Mouse (Mus musculus): Measurements from ENCODE around the gene Foxred1.

The Foxred1 gene

DNA sequence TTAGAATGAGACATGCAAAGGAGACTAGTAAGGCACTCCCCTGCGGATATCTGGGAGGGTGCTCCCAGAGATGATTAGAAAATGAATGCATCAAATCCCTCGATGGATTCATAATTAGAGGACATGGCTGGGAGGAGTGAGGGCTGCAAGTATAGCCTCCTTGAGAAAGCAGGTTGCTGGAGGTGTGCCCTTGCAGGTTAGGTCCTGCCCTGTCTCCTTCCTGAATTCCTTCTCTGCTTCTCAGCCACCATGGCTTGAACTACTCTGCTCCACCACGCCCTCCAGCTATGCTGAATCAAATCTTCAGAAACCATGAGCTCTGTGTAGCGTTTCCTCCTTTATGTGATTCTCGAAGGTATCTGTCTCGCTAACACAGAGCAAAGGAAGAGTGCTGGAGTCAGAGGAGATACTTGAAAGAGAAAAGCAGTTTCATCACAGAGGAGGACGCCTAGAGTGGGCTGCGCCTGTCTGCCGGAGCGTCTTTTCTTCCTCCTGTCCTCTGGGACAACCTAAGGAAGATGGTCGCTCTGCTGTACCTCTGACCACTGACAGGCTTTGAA, 17.8 kb downstream of the Foxred1 start:
- no peak for DNase-seq

DNA sequence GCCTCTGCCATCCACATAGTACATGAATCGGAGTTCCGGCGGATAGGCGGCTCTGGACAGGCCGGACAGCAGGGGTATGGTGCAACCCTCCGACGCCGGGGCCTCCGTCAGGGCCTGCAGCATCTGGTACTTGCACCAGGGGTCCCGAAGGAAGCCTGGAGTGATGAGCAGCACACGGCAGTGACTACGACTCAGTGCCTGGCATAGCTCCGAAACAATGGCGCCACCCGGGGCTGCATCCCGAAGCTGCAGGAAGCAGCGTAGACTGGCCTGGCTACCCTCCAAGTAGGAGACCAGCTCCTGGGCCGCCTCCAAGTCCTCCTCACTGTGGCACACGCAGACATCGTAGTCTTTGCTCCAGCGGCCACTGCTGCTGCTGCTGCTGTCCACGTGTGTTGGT, 22.2 kb downstream of the Foxred1 start:
- DNase-seq, result peak; percentile 40 to 42

DNA sequence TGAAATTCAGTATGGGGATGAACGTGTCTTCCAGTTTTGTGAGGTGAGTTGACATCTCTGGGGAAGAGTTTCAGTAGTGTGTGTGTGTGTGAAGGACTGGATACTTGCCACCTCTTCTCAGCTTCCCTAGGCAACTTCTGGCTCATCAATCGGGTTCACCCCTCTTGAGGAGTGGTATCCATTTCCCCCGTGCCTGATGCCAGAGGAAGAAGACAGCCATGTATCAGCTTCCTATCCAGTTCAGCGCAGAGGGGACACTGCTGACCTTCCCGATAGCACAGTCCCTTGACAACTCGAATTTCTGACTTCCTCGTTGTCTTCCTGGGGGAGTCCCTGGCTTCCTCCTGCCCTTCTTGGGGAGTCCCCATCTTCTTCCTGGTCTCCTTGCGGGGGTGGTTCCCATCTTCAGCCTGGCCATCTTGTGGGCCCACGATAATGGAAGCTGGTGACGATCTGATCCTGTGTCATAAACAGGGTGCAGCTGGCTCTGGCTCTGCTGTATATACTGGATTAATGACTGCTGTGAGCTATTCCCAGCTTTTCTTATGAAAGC, 23.4 kb downstream of the Foxred1 start:
- DNase-seq, result no peak

DNA sequence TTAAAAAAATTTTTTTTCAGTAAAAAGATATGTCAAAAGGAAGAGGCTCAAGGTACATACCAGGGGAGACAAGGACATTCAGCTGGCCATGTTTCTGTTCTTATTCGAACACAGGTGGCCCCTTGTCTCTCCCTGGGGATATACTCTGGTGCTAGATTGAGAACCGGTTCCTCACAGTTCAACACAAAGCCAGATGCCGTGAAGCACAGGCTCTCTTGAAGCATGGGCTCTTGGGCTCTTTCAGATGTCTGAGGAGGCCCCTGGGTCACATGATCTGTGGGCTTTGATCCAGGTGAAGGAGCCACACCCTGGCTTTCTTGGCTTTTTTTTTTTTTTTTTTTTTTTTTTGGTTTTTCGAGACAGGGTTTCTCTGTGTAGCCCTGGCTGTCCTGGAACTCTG, 24.4 kb downstream of the Foxred1 start:
- no peak for DNase-seq

DNA sequence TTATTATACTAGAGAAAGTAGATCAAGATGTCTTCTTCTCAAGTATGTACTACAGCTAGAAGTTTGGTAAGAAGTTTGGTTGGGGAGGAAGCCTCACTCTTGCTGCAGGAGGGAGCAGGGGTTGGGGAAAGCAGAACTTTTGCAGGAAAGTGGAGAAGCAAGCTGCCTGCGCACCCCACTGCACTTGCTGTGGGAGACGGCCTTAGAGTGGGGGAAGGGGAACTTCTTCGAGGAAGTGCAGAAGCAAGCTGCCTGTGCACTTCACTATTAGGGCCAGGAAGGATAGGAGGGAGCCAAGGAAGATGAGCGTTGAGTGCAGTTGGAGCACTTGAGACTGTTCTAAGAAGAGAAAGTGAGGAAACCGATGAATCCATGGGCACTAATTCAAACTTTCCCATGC, 27.5 kb downstream of the Foxred1 start:
- DNase-seq, result peak in 1 of 2 experiments; percentile 6

DNA sequence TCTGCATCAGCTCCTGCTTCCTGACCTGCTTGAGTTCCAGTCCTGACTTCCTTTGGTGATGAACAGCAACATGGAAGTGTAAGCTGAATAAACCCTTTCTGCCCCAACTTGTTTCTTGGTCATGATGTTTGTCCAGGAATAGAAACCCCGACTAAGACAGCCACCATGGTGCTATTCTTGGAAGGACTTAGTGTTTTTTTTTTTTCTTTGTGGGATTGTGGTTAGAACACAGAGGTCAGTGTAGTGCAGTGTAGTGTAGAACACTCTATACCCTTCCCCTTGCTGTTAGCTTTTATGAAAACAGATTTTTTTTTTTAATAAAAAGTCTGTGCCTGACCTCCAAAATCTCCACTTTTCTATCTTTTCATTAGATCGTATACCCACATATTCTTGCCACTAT, 28.0 kb downstream of the Foxred1 start:
- no peak for DNase-seq

DNA sequence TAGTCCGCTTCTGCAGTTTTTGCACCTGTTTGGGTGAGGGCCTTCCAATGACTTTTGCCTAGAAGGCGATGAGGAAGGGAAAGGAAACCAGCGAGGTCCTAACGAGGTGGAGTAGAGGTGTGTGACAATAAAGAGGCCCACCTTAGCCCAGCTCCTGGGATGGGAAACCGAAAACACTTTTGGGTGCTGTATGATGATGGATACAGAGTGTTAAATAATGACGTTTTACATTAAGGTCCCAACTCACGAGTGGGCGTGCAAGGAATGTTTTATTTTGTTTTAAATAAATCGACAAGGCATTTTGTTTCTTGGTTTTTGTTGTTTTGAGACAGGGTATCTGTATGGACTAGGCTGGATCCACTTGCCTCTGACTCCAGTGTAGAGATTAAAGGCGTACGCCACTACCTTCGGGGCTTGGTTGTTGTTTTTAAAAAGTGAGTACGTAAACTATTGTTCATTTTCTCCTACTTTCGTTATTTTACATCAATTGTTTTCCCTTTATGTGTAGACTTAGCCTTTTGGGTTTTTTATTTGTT, 34.7 kb downstream of the Foxred1 start:
- DNase-seq, result no peak

DNA sequence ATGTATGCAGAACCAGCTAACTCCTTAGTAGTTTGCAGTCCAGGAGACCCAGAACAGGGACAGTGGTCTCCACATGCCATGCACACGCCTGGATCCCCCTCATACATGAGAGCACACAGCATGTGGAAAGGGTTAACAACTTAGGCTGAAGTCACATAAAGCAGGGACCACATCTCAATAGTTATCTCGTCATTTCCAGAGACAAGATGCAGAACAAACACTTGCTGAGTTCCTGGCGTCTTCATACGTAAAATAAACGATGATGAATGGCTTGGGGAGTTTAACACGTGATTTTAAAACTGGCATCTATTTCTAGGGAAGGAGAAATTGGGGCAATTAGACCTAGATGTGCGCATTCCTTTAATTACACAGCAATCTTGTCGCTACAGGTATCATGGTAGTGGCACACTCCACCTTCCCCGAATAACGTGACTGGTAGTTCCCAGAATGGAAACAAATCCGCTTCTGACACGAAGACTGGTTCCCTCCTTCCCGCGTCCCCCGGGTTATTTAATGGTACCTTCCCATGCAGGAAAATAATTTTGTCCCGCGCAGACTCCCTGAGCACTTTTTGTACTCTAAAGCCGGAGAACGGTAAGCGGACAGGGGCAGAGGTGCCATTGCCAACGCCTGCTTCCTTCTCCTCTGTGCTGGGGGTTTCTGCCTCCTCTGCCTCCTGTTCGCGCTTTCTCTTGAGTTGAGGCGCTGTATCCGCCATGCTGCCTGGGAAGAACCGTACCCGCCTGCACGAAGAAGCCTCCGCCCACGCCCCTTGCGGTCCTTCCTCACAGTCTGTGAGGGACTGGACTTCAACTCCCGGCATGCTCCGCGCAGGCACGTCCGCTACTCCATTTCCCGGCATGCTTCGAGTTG, 35.4 kb downstream of the Foxred1 start, which contains the start of gene Dcps:
Dcps (minus strand) TSS at position 811 of the 873 bp plus-strand sequence.
- DNase-seq, result peak; percentile 95 to 96

DNA sequence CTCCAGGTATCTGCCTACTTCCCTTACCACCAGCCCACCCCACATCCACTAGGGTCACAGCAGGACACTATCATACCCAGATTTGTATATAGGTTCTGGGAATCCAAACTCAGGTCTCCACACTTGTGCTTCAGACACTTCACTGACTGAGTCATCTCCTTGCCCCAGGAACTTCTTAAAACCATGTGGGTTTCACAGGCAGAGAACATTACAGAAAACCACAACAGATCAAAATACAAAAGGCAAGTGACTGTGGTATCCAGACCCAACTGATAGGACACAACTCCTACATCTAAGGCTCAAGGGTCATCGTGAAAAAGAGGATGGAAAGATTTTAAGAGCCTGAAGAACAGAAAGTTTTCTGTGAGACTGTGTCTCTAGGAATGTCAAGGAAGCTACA, 37.5 kb downstream of the Foxred1 start:
- no peak for DNase-seq

DNA sequence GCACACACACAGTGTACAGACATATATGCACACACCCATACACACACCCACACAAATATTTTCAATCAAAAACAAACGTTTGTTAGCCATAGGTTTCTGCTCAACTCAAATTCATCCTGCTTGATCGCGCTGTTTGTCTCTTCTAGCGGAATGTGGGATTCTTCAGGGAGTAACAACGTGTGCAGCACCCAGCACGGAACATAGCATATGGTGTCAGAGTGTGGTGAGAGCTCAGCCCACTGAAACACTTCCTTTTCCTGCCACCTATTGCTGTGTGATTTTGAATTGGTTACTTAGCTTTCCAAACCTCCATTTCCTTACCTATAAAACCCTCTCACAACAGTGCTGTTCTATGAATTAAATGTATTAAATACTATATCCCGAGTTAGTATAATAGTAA, 40.8 kb downstream of the Foxred1 start:
- DNase-seq, result no peak

DNA sequence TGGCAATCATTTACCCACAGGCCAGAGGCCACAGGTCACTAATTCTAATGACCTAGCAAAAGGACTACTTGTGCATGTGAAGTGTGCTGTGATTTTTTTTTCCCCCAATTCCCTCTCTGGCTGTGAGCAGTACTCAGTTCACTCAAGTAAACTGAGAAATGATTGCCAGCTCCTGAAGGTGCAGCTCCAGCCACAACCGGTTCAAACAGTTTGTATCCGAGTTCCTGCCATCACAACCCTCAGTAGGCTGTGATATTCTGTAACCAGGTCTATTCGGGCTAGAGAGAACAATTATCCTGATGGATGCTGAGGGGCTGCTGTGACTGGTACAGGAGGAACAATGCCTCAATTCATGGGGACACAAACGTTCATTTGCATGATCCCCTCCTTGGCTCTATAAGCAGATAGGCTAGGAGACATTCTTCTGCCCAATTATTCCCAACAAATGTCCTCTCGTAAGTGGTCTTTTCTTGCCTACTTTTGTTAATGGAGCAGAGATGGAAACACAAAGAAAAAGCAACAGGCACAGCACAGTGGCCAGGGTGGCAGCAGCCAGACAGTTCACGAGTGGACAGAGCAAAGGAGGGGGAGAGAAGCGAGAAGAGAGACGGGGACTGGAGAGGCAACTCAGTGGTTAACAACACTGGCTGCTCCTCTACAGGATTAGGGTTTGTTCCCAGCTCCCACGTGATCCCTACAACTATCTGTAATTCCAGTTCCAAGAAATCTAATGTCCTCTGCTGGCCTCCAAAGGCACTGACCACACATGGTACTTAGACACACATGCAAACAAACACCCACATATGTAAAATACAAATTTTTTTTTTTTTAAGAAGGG, 43.8 kb downstream of the Foxred1 start:
- peak in 1 of 2 experiments; percentile 22 for DNase-seq

DNA sequence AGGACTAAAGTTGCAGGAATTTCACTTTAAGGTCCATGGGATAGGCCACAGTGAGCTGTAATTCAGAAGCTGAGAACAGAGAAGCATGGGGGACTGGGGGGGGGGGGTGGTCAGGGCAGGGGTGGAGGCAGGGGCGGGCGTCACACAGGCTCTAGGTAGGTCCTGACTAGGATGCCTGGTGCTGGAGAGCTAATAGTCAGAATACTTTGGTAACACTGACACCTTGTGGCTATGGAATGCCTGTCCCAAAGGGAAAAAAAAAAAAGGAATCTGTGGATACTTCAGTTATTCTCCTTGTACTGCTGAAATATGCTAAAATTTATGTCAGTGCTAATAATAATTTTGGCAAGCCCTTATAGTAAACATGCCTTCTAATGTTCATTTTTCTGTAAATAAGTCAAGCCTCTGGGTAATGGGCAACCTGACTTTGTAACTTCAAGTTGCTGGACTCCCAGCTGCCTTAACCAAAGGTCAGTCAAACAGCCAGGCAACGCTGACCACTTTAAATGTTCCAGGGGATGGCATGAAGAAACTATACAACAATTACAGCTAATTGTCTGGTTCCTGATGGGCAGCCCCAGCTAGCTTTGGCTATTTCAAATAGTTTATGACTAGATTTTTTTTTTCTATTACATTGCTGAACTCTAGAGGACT, 44.6 kb downstream of the Foxred1 start:
- peak in 1 of 2 experiments; percentile 43 for DNase-seq

DNA sequence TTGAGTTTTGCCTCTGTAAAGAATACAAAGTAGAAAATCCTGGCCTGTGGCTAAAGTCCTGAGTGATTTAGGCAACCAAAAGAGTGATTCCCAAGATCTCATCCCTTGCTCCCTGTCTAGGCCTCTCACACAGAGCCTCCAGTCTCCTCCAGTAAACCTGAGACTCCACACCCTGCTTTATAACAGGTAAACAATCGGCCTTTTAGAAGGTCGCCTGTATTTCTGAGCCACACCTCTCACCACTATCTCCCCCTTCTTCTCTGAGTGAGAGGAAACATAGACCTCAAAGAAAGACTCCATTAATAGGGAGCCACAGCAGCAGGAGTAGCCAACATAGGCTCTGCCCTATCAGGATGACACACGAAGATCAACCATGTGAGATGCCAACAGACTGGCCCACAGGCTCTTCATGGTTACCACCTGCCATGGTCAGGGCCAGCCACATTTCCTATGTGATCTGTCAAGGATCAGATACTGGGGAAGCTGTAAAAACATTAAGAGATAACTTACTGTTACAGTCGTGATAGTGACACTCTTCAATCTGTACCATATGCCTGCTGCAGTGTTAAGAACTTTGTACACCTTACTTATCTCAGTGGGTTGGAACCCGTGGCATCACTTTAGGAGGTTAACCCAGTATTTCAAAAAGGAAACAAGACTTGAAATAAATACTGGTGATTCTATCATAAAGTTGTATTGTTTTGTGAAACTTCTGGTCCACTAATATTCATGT, 46.5 kb downstream of the Foxred1 start:
- no peak for DNase-seq

DNA sequence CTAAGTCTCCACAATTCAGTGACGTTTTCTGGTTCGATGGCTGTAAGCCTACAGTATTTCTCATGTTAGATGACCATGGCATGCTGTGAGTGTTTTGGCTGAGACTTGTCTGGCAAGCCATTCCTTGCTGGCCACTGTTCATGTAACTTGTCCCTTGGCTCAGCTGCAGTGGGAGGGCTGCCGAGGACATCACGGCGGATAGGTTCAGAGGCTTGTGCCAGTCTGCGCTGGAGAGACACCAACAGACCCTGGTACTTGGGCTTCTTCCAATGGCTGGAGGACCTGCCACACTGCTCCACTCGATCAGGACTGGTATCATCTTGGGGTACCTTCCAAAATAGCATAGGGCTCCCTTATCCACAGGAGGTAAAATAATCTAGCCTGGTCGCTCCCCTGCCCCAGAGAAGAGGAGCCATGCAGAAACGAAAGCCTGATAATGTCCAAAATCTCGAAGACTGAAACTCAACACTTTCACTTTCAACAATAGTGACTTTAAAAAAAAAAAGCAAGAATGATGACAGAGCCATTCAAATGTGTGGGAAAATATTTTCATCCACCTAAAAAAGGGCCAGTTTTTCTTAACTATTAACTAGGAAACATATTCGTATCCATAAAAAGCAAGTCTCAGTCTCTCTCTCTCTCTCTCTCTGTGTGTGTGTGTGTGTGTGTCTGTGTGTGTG, 47.7 kb downstream of the Foxred1 start:
- DNase-seq, result no peak

DNA sequence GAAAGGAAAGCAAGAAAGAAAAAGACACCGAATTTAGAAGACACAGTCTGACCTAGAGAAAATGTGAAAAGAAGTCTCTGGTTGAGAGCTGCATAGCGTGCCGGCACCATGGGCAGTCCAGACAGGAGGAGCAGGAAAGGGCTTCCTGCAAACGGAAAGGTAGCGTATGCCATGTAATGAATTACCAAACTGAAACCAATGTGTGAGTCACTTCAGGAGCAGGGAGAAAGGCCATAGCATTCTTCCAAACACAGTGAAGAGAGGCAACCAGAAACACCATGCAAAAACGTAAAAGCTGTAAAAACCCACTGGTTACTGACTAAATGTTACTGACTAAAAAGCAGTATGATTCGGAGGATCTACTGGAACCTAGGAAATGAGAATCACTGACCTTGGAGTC, 49.1 kb downstream of the Foxred1 start:
- peak in 1 of 2 experiments; percentile 25 for DNase-seq

DNA sequence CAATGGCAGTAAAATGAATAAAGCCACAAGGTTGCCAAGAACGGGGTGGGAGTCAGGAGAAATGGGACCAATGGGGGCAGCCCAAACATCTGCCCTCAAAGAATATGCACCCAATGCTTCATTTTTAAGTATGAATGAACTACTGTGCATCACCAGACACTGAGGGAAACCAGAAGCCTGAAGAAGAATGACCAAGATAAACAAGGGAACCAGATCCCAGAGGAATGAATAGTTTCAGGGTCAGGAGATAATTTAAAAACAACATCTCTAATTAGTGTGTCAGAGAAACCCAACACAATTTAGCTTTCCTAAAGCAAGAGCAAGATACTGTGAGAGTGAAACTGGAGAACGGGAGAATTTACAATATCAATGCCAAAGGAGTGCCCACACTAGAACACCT, 50.2 kb downstream of the Foxred1 start:
- DNase-seq, result no peak

DNA sequence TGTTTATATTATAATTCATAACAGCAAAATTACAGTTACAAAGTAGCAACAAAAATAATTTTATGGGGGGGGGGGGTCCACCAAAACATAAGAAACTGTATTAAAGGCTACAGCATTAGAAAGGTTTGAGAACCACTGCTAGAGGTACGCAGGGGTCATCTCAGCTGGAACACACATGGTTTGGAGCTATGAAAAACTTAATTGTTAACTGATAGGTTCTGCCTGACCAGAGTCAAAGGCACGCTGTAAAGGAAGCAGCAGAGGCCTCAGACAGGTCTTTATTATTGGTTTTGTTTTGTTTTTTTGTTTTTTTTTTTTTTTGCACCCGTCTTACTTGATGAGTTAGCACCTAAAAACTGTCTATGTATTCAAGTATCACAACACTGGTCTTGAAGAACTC, 52.4 kb downstream of the Foxred1 start:
- DNase-seq, result no peak

DNA sequence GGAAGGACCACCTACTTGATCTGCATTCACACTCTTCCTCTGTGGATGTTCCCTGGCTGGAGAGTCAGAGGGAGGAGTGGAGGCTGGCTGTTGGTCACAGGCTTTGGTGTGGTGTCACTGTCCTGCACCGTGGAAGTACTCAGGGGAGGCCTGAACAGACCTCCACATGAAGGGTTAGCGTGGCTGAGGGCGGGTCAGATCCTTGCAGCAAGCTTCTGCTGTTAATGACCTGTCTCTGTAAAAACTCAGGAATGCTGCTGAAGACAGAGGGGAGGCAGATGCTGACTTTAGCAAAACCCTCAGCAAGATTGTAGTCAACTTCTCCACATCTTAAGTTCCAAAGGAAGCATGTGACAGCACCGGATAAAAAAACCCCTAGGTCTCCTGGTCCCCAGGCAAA, 54.0 kb downstream of the Foxred1 start:
- peak in 1 of 2 experiments; percentile 16 for DNase-seq

DNA sequence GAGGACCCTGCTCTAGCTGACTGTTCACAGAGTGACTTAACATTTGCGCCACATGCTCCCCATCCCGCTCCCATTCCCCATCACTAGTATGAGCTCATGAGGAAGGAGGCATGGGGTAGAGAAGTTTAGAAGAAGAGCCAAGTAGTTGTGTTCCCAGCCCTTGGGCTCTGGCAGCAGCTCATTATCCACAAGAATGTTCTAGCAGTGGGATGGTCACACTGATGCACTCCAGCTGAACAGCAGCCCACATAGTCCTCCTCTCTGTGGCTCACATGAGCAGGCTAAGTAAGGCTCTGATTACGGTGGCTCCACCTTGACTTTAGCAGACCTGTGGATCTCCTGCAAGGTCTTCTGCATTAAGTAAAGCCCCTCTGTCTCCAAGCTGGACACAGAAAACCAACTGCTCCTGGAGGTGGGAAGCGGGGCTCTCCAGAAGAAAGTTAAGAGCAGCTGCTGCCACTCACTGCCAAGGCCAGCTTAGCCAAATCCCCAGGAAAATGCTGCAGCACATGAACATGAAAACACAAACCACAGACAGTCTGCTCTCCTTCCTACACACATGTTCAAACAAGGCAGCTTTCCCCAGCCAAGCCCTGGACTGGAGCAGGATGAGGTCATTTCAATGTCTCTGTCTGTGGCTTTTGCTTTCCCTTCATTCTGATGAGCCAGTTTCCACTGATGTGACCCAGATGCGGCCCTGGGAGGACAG, 54.7 kb downstream of the Foxred1 start:
- DNase-seq, result peak; percentile 26 to 57

Data from kidney, postnatal 4 days (tissue).